Mouse (Mus musculus) ES-E14 (cell line): ENCODE measurements at regions not wholly inside any gene's neighbourhood (a gene's known extent, or its start where the extent isn't known, plus 50 kb on each side); places are given as distances from the start of the nearest gene placed in this dataset.

Source experiments
- DNase-seq: peaks from one replicate; pipeline ENCODE4 v3.0.0-alpha.2; 2013; ENCODE audit warnings: low read depth, low spot score
- H3K27ac ChIP-seq: 2 replicates; pipeline ENCODE4 v1.5.1; 2012; ENCODE audit warnings: low read depth, mild to moderate bottlenecking, low read length, moderate library complexity, mixed read lengths; ENCODE audit not compliant: poor library complexity, insufficient read depth, severe bottlenecking
- H3K36me3 ChIP-seq: 2 replicates; pipeline ENCODE4 v1.6.1; 2012; ENCODE audit warnings: mild to moderate bottlenecking, low read length, moderate library complexity, mixed read lengths; ENCODE audit not compliant: control insufficient read depth, poor library complexity, insufficient read depth, severe bottlenecking
- H3K4me1 ChIP-seq, 2 experiments: fragments of 150-350 bp in 1 of 2; sonication (generic) in 1 of 2; 2 replicates each; pipeline ENCODE4 v1.6.1; 2012; ENCODE audit warnings: low read length in 2 of 2, mild to moderate bottlenecking in 1 of 2, mixed read lengths in 1 of 2; ENCODE audit not compliant: control insufficient read depth in 2 of 2, insufficient read depth in 2 of 2, poor library complexity in 1 of 2
- H3K4me3 ChIP-seq, 2 experiments: fragments of 150-350 bp in 1 of 2; sonication (generic) in 1 of 2; 2 replicates each; pipeline ENCODE4 v1.5.1; 2012; ENCODE audit warnings: low read length in 2 of 2, low read depth in 1 of 2, mild to moderate bottlenecking in 1 of 2, mixed read lengths in 1 of 2; ENCODE audit not compliant: insufficient read depth in 1 of 2, poor library complexity in 1 of 2, severe bottlenecking in 1 of 2
- H3K9ac ChIP-seq: 2 replicates; pipeline ENCODE4 v1.6.1; 2012; ENCODE audit warnings: low read depth, mild to moderate bottlenecking, low read length, mixed read lengths; ENCODE audit not compliant: poor library complexity, insufficient read depth, severe bottlenecking
- H3K9me3 ChIP-seq: fragments of 150-350 bp; sonication (generic); 2 replicates; pipeline ENCODE4 v1.6.1; 2012; ENCODE audit warnings: low read depth, mild to moderate bottlenecking, low read length; ENCODE audit not compliant: control insufficient read depth, insufficient read depth
- CHD2 ChIP-seq: IDR thresholded peaks from 2 replicates; pipeline ENCODE4 v1.6.1; 2014; ENCODE audit warnings: mild to moderate bottlenecking, low read depth, low read length, inconsistent platforms
- HCFC1 ChIP-seq: IDR thresholded peaks from 2 replicates; pipeline ENCODE4 v1.6.1; 2012; ENCODE audit warnings: low read length, inconsistent platforms, borderline replicate concordance; ENCODE audit not compliant: insufficient read depth
- MAFK ChIP-seq: IDR thresholded peaks from 2 replicates; pipeline ENCODE4 v1.6.1; 2014; ENCODE audit warnings: mild to moderate bottlenecking, low read depth, low read length, inconsistent platforms; ENCODE audit not compliant: insufficient read depth
- ZC3H11A ChIP-seq: IDR thresholded peaks from 2 replicates; pipeline ENCODE4 v1.6.1; 2012; ENCODE audit warnings: low read depth, mild to moderate bottlenecking, inconsistent platforms, low read length, borderline replicate concordance
- ZNF384 ChIP-seq: IDR thresholded peaks from 2 replicates; pipeline ENCODE4 v1.6.1; 2012; ENCODE audit warnings: low read depth, low read length, inconsistent platforms
- in situ Hi-C, 2 experiments: fragments of 600-800 bp; cut with MboI; formaldehyde crosslinking; loops; one replicate each; pipeline ENCODE4 v1.15.1; 2025; ENCODE audit warnings: low sequenced_read_pairs in 2 of 2, inconsistent platforms in 1 of 2; ENCODE audit not compliant: unreplicated experiment in 2 of 2

- TF ChIP-seq ZNF384: no peak
- no peak for TF ChIP-seq ZC3H11A
- no peak for TF ChIP-seq CHD2
- no peak for TF ChIP-seq MAFK
- TF ChIP-seq HCFC1: no peak
- in situ Hi-C loops: no loop called here
- Histone ChIP-seq H3K4me3 (no peak overlapping the region), H3K27ac (no peak overlapping the region), H3K9me3 (no peaks in the 10 kb centered on the region), H3K36me3 (no peaks in the 10 kb centered on the region), H3K4me1 (peaks cover 0 to 3% of the 10 kb centered on the region in 2 experiments; a peak in 1 of 4 replicates), H3K9ac (no peak overlapping the region)
- no peak for DNase-seq
Observed at GRCm38 (mm10) chr5:64516115-64516665, 287.0 kb upstream of the Klf3 start.

- H3K4me3 ChIP-seq: no peak overlapping the region
- peaks cover 0 to 3% of the 10 kb centered on the region in 2 experiments; a peak in 1 of 4 replicates for H3K4me1 ChIP-seq
- DNase-seq: no peak
- in situ Hi-C loops: no loop called here
- no peak overlapping the region for H3K9ac ChIP-seq
- no peak overlapping the region for H3K27ac ChIP-seq
- TF ChIP-seq ZNF384: no peak
- TF ChIP-seq HCFC1: no peak
- TF ChIP-seq CHD2: no peak
- TF ChIP-seq MAFK: no peak
- no peak for TF ChIP-seq ZC3H11A
- no peaks in the 10 kb centered on the region for H3K9me3 ChIP-seq
- H3K36me3 ChIP-seq: no peaks in the 10 kb centered on the region
Observed at GRCm38 (mm10) chr5:64517241-64517640, 285.9 kb upstream of the Klf3 start.

- Histone ChIP-seq H3K4me1 (peaks cover 0 to 3% of the 10 kb centered on the region in 2 experiments; a peak in 1 of 4 replicates), H3K36me3 (no peaks in the 10 kb centered on the region), H3K27ac (no peak overlapping the region), H3K4me3 (no peak overlapping the region), H3K9ac (no peak overlapping the region), H3K9me3 (no peaks in the 10 kb centered on the region)
- in situ Hi-C loops: no loop called here
- TF ChIP-seq ZC3H11A (no peak), ZNF384 (no peak), HCFC1 (no peak), MAFK (no peak), CHD2 (no peak)
- no peak for DNase-seq
Observed at GRCm38 (mm10) chr5:64517835-64518234, 285.4 kb upstream of the Klf3 start.

GRCm38 (mm10) chr5:64519036-64519435 lies 284.2 kb upstream of the Klf3 start:
- no peak overlapping the region for H3K9ac ChIP-seq
- in situ Hi-C loops: no loop called here
- H3K9me3 ChIP-seq: no peaks in the 10 kb centered on the region
- no peaks in the 10 kb centered on the region for H3K36me3 ChIP-seq
- H3K4me1 ChIP-seq: no peaks in the 10 kb centered on the region
- no peak overlapping the region for H3K27ac ChIP-seq
- no peak for DNase-seq
- TF ChIP-seq MAFK (no peak), CHD2 (no peak), ZC3H11A (no peak), ZNF384 (no peak), HCFC1 (no peak)
- no peak overlapping the region for H3K4me3 ChIP-seq

- no peak for DNase-seq
- no peak overlapping the region for H3K9ac ChIP-seq
- TF ChIP-seq ZC3H11A: no peak
- no peak for TF ChIP-seq MAFK
- TF ChIP-seq ZNF384: no peak
- TF ChIP-seq HCFC1: no peak
- TF ChIP-seq CHD2: no peak
- no peak overlapping the region for H3K4me3 ChIP-seq
- no peaks in the 10 kb centered on the region for H3K9me3 ChIP-seq
- no peaks in the 10 kb centered on the region for H3K4me1 ChIP-seq
- no peak overlapping the region for H3K27ac ChIP-seq
- in situ Hi-C loops: no loop called here
- H3K36me3 ChIP-seq: no peaks in the 10 kb centered on the region
Observed at GRCm38 (mm10) chr5:64519731-64520130, 283.5 kb upstream of the Klf3 start.
